Mouse (Mus musculus) heart, postnatal 0 days (tissue): ENCODE data around the gene Col9a1.

Experiments used
- CTCF ChIP-seq: IDR thresholded peaks from 2 replicates; pipeline ENCODE4 v1.5.1; 2016; ENCODE audit warnings: antibody characterized with exemption, control low read depth, low read depth
- EP300 ChIP-seq: IDR thresholded peaks from 2 replicates; pipeline ENCODE4 v1.6.1; 2016; ENCODE audit warnings: antibody characterized with exemption, low read depth

DNA sequence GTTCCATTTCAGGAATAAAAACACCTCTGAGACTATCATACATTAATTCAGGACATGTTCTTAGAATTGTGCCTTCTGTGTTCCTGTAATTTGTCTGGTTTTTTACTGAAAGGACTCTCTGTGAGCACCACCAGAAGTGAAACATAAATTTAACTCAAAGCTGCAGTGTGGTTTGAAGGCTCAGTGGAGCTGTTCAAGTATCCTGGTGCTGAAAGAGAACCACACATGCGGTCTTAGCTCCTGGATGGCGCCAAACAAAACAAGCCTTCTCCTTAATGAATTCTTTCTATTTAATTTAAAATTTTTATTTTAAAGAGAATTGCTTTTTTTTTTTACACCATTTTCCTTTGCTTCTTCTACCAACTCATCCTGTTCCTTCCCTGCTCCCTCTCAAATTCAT is 2.4 kb downstream of the Col9a1 start:
- TF ChIP-seq CTCF (no peak), EP300 (no peak)
